Mouse (Mus musculus) intestine, postnatal 0 days (tissue): ENCODE data around the gene Micall1. TPM values are rescaled to one million over a fixed set of nuclear protein-coding genes. Genes with fewer than 3 reads are reported as not detected.

Experiments
- ATAC-seq: fragments of 200-750 bp; cut with Nextera tagmentation; 2 replicates; pipeline ENCODE4 v1.8.0; 2017; ENCODE audit warnings: mild to moderate bottlenecking, moderate TSS enrichment, moderate library complexity
- H3K27ac ChIP-seq: fragments of 300-500 bp; sonication (generic); 2 replicates; pipeline ENCODE4 v1.5.1; 2014; ENCODE audit warnings: mild to moderate bottlenecking, low read depth, low read length, moderate library complexity
- H3K27me3 ChIP-seq: fragments of 300-500 bp; sonication (generic); replicated peaks from 2 replicates; pipeline ENCODE4 v1.6.1; 2014; ENCODE audit warnings: low read length, mixed read lengths; ENCODE audit not compliant: control insufficient read depth, insufficient read depth
- H3K36me3 ChIP-seq: fragments of 300-500 bp; sonication (generic); 2 replicates; pipeline ENCODE4 v1.6.1; 2014; ENCODE audit warnings: mild to moderate bottlenecking, moderate library complexity; ENCODE audit not compliant: control insufficient read depth, insufficient read depth
- H3K4me1 ChIP-seq: fragments of 300-500 bp; sonication (generic); replicated peaks from 2 replicates; pipeline ENCODE4 v1.6.1; 2014; ENCODE audit warnings: antibody characterized with exemption, low read length, mixed read lengths; ENCODE audit not compliant: control insufficient read depth, insufficient read depth
- H3K4me2 ChIP-seq: fragments of 300-500 bp; sonication (generic); replicated peaks from 2 replicates; pipeline ENCODE4 v1.6.1; 2014; ENCODE audit warnings: low read depth, mild to moderate bottlenecking, moderate library complexity
- H3K4me3 ChIP-seq: fragments of 300-500 bp; sonication (generic); 2 replicates; pipeline ENCODE4 v1.5.1; 2014; ENCODE audit warnings: low read depth, low read length
- H3K9ac ChIP-seq: fragments of 300-500 bp; sonication (generic); 2 replicates; pipeline ENCODE4 v1.6.1; 2014; ENCODE audit warnings: mild to moderate bottlenecking, low read depth, low read length
- H3K9me3 ChIP-seq: fragments of 300-500 bp; sonication (generic); 2 replicates; pipeline ENCODE4 v1.6.1; 2016; ENCODE audit warnings: mixed run types; ENCODE audit not compliant: control insufficient read depth
- CTCF ChIP-seq: sonication (generic); IDR thresholded peaks from 2 replicates; pipeline ENCODE4 v1.5.1; 2016; ENCODE audit warnings: low read depth, mild to moderate bottlenecking, control low read depth, antibody characterized with exemption, moderate library complexity
- WGBS: fragments of 180-500 bp; shearing (Covaris S2); extraction: QIAGEN DNeasy Blood & Tissue Kit; methylation state at CpG from one replicate; pipeline ENCODE4 v1.1.7; 2014; 5-methylcytosine and 5-hydroxymethylcytosine counted together
- polyA plus RNA-seq: library from polyadenylated mRNA; unstranded; fragments of >200 nt; fragmentation: Nextera tagmentation; extraction: Ambion mirVana; gene quantifications from 2 replicates; pipeline ENCODE4 v1.2.1, GENCODE M21; 2015

The Micall1 gene
- polyA plus RNA-seq, 1 experiment from 2014 or later: 3.7 TPM

- Histone ChIP-seq H3K4me2 (peak within 1 kb of the TSS; percentile 72), H3K9me3 (no peaks in the 10 kb centered on the region), H3K4me3 (peak within 1 kb of the TSS; percentile 75), H3K27me3 (no peaks in the 10 kb centered on the region), H3K36me3 (peaks cover 32% of the 10 kb centered on the region), H3K4me1 (0 out of 2 replicates have a peak, but pooled peaks cover 5% of the 10 kb centered on the region), H3K27ac (peak within 1 kb of the TSS; percentile 22), H3K9ac (peak within 1 kb of the TSS; percentile 75)
- under 1% methylated on average over 49 of the region's 49 CpGs for WGBS
- peak; percentile 48 for ATAC-seq
- TF ChIP-seq CTCF: peak; percentile 44
These were observed 33.7 kb upstream of the Micall1 start, which contains the start of gene Eif3l for GRCm38 (mm10) chr15:79074913-79075532. Gene Eif3l, plus strand, starts transcription at chr15:79075179.

DNA sequence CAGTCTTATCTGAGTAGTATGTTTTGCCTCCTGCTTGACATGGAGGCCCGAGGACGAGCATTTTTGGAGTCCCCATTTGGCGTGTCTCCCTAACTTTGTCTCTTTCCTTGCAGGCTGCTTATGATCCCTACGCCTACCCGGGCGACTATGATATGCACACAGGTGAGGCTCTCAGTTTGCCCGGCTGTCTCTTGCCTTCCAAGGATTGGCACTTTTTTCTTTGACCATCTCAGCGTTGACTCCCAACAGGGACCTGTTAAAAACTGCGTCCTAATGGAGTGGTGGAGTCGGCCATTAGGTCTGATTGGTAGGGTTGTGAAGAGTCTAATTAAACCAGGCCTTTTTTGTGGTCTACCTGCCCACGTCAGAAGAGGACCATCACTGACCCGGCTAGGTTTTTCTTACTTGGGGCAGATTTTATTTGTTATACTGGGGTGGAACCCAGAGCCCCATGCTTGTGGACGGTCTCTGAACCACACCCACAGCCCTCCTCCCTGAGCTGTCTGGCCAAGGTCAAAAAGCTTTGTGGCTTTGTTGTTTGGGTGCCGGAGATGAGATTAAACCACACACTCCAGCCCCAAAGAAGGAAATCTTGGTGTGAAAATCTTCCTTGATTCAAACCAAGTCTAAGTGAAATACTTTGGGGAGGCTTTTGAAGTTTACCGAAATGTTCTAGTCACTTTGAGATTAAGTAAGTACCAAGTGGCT is 32.9 kb upstream of the Micall1 start:
- Histone ChIP-seq H3K36me3 (peaks cover 37% of the 10 kb centered on the region), H3K9ac (peak overlapping the region; percentile 75), H3K9me3 (no peaks in the 10 kb centered on the region), H3K27ac (no peak overlapping the region), H3K4me2 (peak overlapping the region; percentile 72), H3K4me3 (peak overlapping the region; percentile 75), H3K27me3 (no peaks in the 10 kb centered on the region), H3K4me1 (0 out of 2 replicates have a peak, but pooled peaks cover 5% of the 10 kb centered on the region)
- ATAC-seq: no peak
- 27% methylated on average over 15 of the region's 15 CpGs for WGBS
- TF ChIP-seq CTCF: no peak

DNA sequence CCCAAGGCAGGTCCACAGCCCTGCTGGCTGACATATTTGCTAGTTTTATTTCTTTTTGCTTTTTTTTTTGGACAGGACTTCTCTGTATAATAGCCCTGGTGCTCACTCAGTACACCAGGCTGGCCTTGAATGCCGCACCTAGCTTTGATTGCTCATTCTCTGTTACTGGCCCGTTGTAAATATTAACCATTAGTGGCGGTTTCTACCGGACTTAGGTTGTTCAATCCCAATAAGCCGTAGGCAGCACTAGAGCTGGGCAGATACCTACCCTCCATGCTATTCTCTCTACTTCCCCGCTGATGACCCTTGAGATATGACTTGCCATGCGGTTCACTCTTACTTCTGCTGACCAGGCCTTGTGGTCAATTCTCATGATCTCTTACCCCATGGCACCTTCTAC is 29.1 kb upstream of the Micall1 start:
- Histone ChIP-seq H3K4me3 (no peak overlapping the region), H3K4me1 (0 out of 2 replicates have a peak, but pooled peaks cover 5% of the 10 kb centered on the region), H3K9me3 (no peaks in the 10 kb centered on the region), H3K4me2 (no peak overlapping the region), H3K27ac (no peak overlapping the region), H3K27me3 (no peaks in the 10 kb centered on the region), H3K9ac (no peak overlapping the region), H3K36me3 (peaks cover 74% of the 10 kb centered on the region)
- WGBS: 55% methylated on average over 7 of the region's 7 CpGs
- ATAC-seq: no peak
- no peak for TF ChIP-seq CTCF

DNA sequence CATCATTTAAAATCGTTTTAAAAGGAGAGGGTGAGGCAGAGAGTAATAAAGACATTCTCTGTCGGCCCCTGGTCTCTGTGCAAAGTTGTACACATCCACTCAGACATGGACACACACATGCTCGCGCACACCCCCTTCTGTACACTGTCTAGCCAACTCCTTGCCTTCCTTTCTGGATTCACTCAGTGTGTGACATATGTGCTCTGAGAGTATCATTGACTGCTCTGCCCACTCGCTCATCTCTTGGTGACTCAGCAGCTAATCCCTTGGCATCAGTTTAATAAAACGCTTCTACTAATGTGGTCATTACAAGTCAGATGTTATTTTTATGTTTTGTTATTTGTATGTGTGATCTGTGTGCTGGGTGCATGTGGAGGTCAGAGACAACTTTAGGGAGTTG is 16.4 kb upstream of the Micall1 start:
- no peak overlapping the region for H3K4me3 ChIP-seq
- peaks cover 70% of the 10 kb centered on the region for H3K36me3 ChIP-seq
- no peak overlapping the region for H3K27ac ChIP-seq
- 71% methylated on average over 6 of the region's 6 CpGs for WGBS
- no peak overlapping the region for H3K4me2 ChIP-seq
- H3K27me3 ChIP-seq: no peaks in the 10 kb centered on the region
- 0 out of 2 replicates have a peak, but pooled peaks cover 3% of the 10 kb centered on the region for H3K4me1 ChIP-seq
- no peaks in the 10 kb centered on the region for H3K9me3 ChIP-seq
- no peak for TF ChIP-seq CTCF
- no peak for ATAC-seq
- no peak overlapping the region for H3K9ac ChIP-seq

DNA sequence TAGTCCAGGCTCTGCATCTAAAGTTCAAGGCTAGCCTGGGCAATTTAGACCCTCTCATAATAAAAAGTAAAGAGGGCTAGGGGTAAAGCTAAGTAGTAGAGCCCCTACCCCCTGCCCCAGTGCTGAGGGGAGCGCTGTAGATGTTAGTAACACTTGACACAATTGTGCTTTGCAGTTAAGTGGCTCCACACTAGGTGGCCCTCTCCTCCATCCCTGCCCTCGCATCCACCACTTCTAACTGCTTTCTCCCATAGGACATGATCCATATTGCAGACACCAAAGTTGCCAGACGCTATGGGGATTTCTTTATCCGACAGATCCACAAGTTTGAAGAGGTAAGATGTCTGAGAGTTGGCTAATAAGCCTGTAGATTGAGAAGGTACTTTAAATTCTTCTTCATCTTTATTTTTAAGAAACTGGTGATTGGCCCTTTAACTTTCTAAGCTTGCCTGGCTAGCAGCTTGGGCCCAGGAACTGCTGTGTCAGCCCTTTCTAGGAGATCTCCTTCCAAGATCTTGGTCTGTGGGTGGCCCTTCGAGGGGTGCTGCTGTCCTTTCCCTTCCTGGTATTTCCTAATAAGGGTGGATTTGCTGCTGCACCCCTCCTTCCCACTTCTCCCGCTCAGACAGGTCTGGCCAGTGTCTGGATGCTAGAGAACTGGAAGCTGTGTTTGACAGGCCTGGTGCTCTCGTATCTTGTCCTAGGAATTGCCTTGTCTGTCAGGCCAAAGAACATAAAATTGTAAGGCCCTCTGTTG is 15.4 kb upstream of the Micall1 start:
- H3K4me1 ChIP-seq: peaks cover 3% of the 10 kb centered on the region; the same call in 1 of the 2 replicates
- no peak overlapping the region for H3K9ac ChIP-seq
- H3K27me3 ChIP-seq: no peaks in the 10 kb centered on the region
- WGBS: 55% methylated on average over 7 of the region's 7 CpGs
- H3K36me3 ChIP-seq: peaks cover 64% of the 10 kb centered on the region
- ATAC-seq: no peak
- peak; percentile 80 for TF ChIP-seq CTCF
- H3K9me3 ChIP-seq: no peaks in the 10 kb centered on the region
- 0 out of 2 replicates have a peak overlapping the region, but pooled peaks have one; percentile 8 for H3K27ac ChIP-seq
- H3K4me3 ChIP-seq: no peak overlapping the region
- H3K4me2 ChIP-seq: no peak overlapping the region

GRCm38 (mm10) chr15:79095483-79095882 is 13.2 kb upstream of the Micall1 start:
- Histone ChIP-seq H3K27me3 (no peaks in the 10 kb centered on the region), H3K27ac (no peak overlapping the region), H3K36me3 (peaks cover 42% of the 10 kb centered on the region), H3K4me1 (peaks cover 3% of the 10 kb centered on the region; the same call in 1 of the 2 replicates), H3K4me2 (no peak overlapping the region), H3K4me3 (no peak overlapping the region), H3K9me3 (no peaks in the 10 kb centered on the region), H3K9ac (no peak overlapping the region)
- no peak for ATAC-seq
- WGBS: 87% methylated on average over 5 of the region's 5 CpGs
- no peak for TF ChIP-seq CTCF
